Mouse (Mus musculus): Measurements from ENCODE around the gene Cabp4. TPM values are rescaled to one million over a fixed set of nuclear protein-coding genes. Genes with fewer than 3 reads are reported as not detected.
A peak's percentile ranks its signal among the peaks of the same experiment; 100 is the strongest.

Gene Cabp4
- polyA plus RNA-seq (2011; ENCODE audit: insufficient read depth, insufficient read length, low replicate concordance, missing spikeins): 0.29 and 0.60 TPM in 2 replicates

- H3K4me1 ChIP-seq (ENCODE audit: control insufficient read depth, insufficient read depth, low read length): peaks cover 9% of the 10 kb centered on the region
- TF ChIP-seq CTCF (IDR thresholded peaks at IDR 0.05; ENCODE audit: control insufficient read depth, insufficient read depth, low read length): no peak
- no peak for TF ChIP-seq POLR2A (IDR thresholded peaks at IDR 0.05; ENCODE audit: borderline replicate concordance, control insufficient read depth, low read depth, low read length)
- H3K27ac ChIP-seq (ENCODE audit: control insufficient read depth, insufficient read depth, low read depth, low read length, poor library complexity): peak within 1 kb of the TSS; percentile 69
- 54% methylated on average over 7 of the region's 7 CpGs for WGBS
- H3K4me3 ChIP-seq (replicated peaks; ENCODE audit: control insufficient read depth, low read depth, low read length): no peak within 1 kb of the TSS
These were observed at the start of gene Cabp4 for GRCm38 (mm10) chr19:4143759-4144268. TSS of gene Cabp4 (minus strand) at chr19:4144033.

- TF ChIP-seq CTCF (IDR thresholded peaks at IDR 0.05; ENCODE audit: control insufficient read depth, insufficient read depth, low read length) (no peak), POLR2A (IDR thresholded peaks at IDR 0.05; ENCODE audit: borderline replicate concordance, control insufficient read depth, low read depth, low read length) (no peak)
These were observed 49.3 kb upstream of the Cabp4 start for GRCm38 (mm10) chr19:4193129-4193528.

GRCm38 (mm10) chr19:4192251-4192985 lies 48.6 kb upstream of the Cabp4 start:
- TF ChIP-seq POLR2A (IDR thresholded peaks at IDR 0.05; ENCODE audit: borderline replicate concordance, control insufficient read depth, low read depth, low read length) (no peak), CTCF (IDR thresholded peaks at IDR 0.05; ENCODE audit: control insufficient read depth, insufficient read depth, low read length) (no peak)
- H3K4me3 ChIP-seq (replicated peaks; ENCODE audit: control insufficient read depth, low read depth, low read length): peak overlapping the region; percentile 93
- under 1% methylated on average over 52 of the region's 52 CpGs for WGBS
- peak overlapping the region; percentile 90 for H3K27ac ChIP-seq (ENCODE audit: control insufficient read depth, insufficient read depth, low read depth, low read length, poor library complexity)
- H3K4me1 ChIP-seq (ENCODE audit: control insufficient read depth, insufficient read depth, low read length): peaks cover 6% of the 10 kb centered on the region; the same call in 1 of the 2 replicates

More at GRCm38 (mm10) chr19:4193129-4193528, 49.3 kb upstream of the Cabp4 start:
- peak overlapping the region; percentile 93 for H3K4me3 ChIP-seq (replicated peaks; ENCODE audit: control insufficient read depth, low read depth, low read length)
- H3K4me1 ChIP-seq (ENCODE audit: control insufficient read depth, insufficient read depth, low read length): peaks cover under 1% of the 10 kb centered on the region; the same call in 1 of the 2 replicates
- 50% methylated on average over 6 of the region's 6 CpGs for WGBS
- H3K27ac ChIP-seq (ENCODE audit: control insufficient read depth, insufficient read depth, low read depth, low read length, poor library complexity): no peak overlapping the region

GRCm38 (mm10) chr19:4191528-4192250 lies 47.9 kb upstream of the Cabp4 start, which contains the start of gene Ppp1ca:
TSS of gene Ppp1ca (plus strand) at chr19:4192065.
- H3K27ac ChIP-seq (ENCODE audit: control insufficient read depth, insufficient read depth, low read depth, low read length, poor library complexity): peak within 1 kb of the TSS; percentile 95
- peaks cover 11% of the 10 kb centered on the region; the same call in 1 of the 2 replicates for H3K4me1 ChIP-seq (ENCODE audit: control insufficient read depth, insufficient read depth, low read length)
- H3K4me3 ChIP-seq (replicated peaks; ENCODE audit: control insufficient read depth, low read depth, low read length): peak within 1 kb of the TSS; percentile 93
- TF ChIP-seq CTCF (IDR thresholded peaks at IDR 0.05; ENCODE audit: control insufficient read depth, insufficient read depth, low read length) (peak; percentile 75), POLR2A (IDR thresholded peaks at IDR 0.05; ENCODE audit: borderline replicate concordance, control insufficient read depth, low read depth, low read length) (peak; percentile 88; the same call in 1 of the 2 replicates)
- 1% methylated on average over 45 of the region's 47 CpGs for WGBS

- no peak for TF ChIP-seq CTCF (IDR thresholded peaks at IDR 0.05; ENCODE audit: control insufficient read depth, insufficient read depth, low read length)
- TF ChIP-seq POLR2A (IDR thresholded peaks at IDR 0.05; ENCODE audit: borderline replicate concordance, control insufficient read depth, low read depth, low read length): peak; percentile 73; the same call in 1 of the 2 replicates
- 2% methylated on average over 4 of the region's 4 CpGs for WGBS
- Histone ChIP-seq H3K4me1 (ENCODE audit: control insufficient read depth, insufficient read depth, low read length) (peaks cover 15% of the 10 kb centered on the region; the same call in 1 of the 2 replicates), H3K27ac (ENCODE audit: control insufficient read depth, insufficient read depth, low read depth, low read length, poor library complexity) (peak within 1 kb of the TSS; percentile 95), H3K4me3 (replicated peaks; ENCODE audit: control insufficient read depth, low read depth, low read length) (peak within 1 kb of the TSS; percentile 93)
These were observed 47.0 kb upstream of the Cabp4 start, which contains the start of gene Tbc1d10c for GRCm38 (mm10) chr19:4190831-4191334. TSS of gene Tbc1d10c (minus strand) at chr19:4191284.

- H3K4me3 ChIP-seq (replicated peaks; ENCODE audit: control insufficient read depth, low read depth, low read length): peak overlapping the region; percentile 29
- no peak overlapping the region for H3K27ac ChIP-seq (ENCODE audit: control insufficient read depth, insufficient read depth, low read depth, low read length, poor library complexity)
- TF ChIP-seq POLR2A (IDR thresholded peaks at IDR 0.05; ENCODE audit: borderline replicate concordance, control insufficient read depth, low read depth, low read length): no peak
- TF ChIP-seq CTCF (IDR thresholded peaks at IDR 0.05; ENCODE audit: control insufficient read depth, insufficient read depth, low read length): no peak
- WGBS: 34% methylated on average over 12 of the region's 12 CpGs
- peaks cover 22% of the 10 kb centered on the region; the same call in 1 of the 2 replicates for H3K4me1 ChIP-seq (ENCODE audit: control insufficient read depth, insufficient read depth, low read length)
These were observed 45.3 kb upstream of the Cabp4 start for GRCm38 (mm10) chr19:4189051-4189620.

- no peak for TF ChIP-seq POLR2A (IDR thresholded peaks at IDR 0.05; ENCODE audit: borderline replicate concordance, control insufficient read depth, low read depth, low read length)
- TF ChIP-seq CTCF (IDR thresholded peaks at IDR 0.05; ENCODE audit: control insufficient read depth, insufficient read depth, low read length): no peak
- H3K4me3 ChIP-seq (replicated peaks; ENCODE audit: control insufficient read depth, low read depth, low read length): peak overlapping the region; percentile 16
- H3K4me1 ChIP-seq (ENCODE audit: control insufficient read depth, insufficient read depth, low read length): peaks cover 26% of the 10 kb centered on the region; the same call in 1 of the 2 replicates
- peak overlapping the region; percentile 16; the same call in 1 of the 2 replicates for H3K27ac ChIP-seq (ENCODE audit: control insufficient read depth, insufficient read depth, low read depth, low read length, poor library complexity)
- WGBS: 42% methylated on average over 3 of the region's 3 CpGs
These were observed 43.5 kb upstream of the Cabp4 start for GRCm38 (mm10) chr19:4187303-4187702.
